Mouse (Mus musculus) forebrain, embryonic 16.5 days (tissue): ENCODE measurements at regions not wholly inside any gene's neighbourhood (a gene's known extent, or its start where the extent isn't known, plus 50 kb on each side); places are given as distances from the start of the nearest gene placed in this dataset.

Experiments used
- ATAC-seq: fragments of 200-750 bp; cut with Nextera tagmentation; 2 replicates; pipeline ENCODE4 v1.8.0; 2017; ENCODE audit warnings: mild to moderate bottlenecking, moderate library complexity
- H3K27ac ChIP-seq: fragments of 300-500 bp; sonication (generic); 2 replicates; pipeline ENCODE4 v1.5.1; 2014; ENCODE audit warnings: low read length, control low read depth
- H3K27me3 ChIP-seq: fragments of 300-500 bp; sonication (generic); replicated peaks from 2 replicates; pipeline ENCODE4 v1.6.1; 2014; ENCODE audit warnings: low read length; ENCODE audit not compliant: control insufficient read depth, insufficient read depth
- H3K36me3 ChIP-seq: fragments of 300-500 bp; sonication (generic); 2 replicates; pipeline ENCODE4 v1.6.1; 2014; ENCODE audit not compliant: control insufficient read depth, insufficient read depth
- H3K4me1 ChIP-seq: fragments of 300-500 bp; sonication (generic); replicated peaks from 2 replicates; pipeline ENCODE4 v1.6.1; 2014; ENCODE audit warnings: low read length; ENCODE audit not compliant: control insufficient read depth, insufficient read depth
- H3K4me2 ChIP-seq: fragments of 300-500 bp; sonication (generic); 2 replicates; pipeline ENCODE4 v1.6.1; 2014; ENCODE audit warnings: mild to moderate bottlenecking, low read length, control low read depth
- H3K4me3 ChIP-seq: fragments of 300-500 bp; sonication (generic); replicated peaks from 2 replicates; pipeline ENCODE4 v1.5.1; 2014; ENCODE audit warnings: mild to moderate bottlenecking, low read length, control low read depth
- H3K9ac ChIP-seq: fragments of 300-500 bp; sonication (generic); replicated peaks from 2 replicates; pipeline ENCODE4 v1.6.1; 2014; ENCODE audit warnings: low read depth, low read length, control low read depth
- H3K9me3 ChIP-seq: fragments of 300-500 bp; sonication (generic); 2 replicates; pipeline ENCODE4 v1.6.1; 2016; ENCODE audit warnings: low read length; ENCODE audit not compliant: control insufficient read depth
- WGBS: fragments of 180-500 bp; shearing (Covaris S2); extraction: QIAGEN DNeasy Blood & Tissue Kit; methylation state at CpG from one replicate; pipeline ENCODE4 v1.1.7; 2014; 5-methylcytosine and 5-hydroxymethylcytosine counted together

DNA sequence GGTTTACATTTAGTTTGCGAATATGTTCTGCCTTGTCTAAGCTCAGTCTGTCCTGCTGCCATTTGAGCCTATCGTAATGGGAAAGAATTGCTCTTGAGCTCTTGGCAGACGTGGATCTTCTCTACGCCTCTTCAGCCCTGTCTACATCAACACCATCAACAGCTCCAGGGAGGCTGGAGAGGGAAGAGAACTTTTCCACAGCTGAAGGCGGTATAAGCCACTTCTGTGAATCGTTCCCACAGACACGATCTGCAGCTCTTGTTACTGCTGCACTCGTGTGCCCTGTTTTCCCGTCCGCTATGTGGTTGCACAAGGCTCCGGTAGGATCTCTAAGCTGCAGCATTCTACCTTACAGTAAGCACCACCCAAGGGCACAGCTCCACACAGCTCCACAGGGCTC is 128.5 kb upstream of the Cadm1 start:
- no peaks in the 10 kb centered on the region for H3K36me3 ChIP-seq
- no peaks in the 10 kb centered on the region for H3K9me3 ChIP-seq
- 0 out of 2 replicates have a peak, but pooled peaks cover 4% of the 10 kb centered on the region for H3K27me3 ChIP-seq
- H3K27ac ChIP-seq, result no peak overlapping the region
- no peak overlapping the region for H3K4me2 ChIP-seq
- no peak overlapping the region for H3K9ac ChIP-seq
- ATAC-seq, result no peak
- H3K4me3 ChIP-seq, result no peak overlapping the region
- 88% methylated on average over 11 of the region's 11 CpGs for WGBS
- peaks cover 3% of the 10 kb centered on the region; the same call in 1 of the 2 replicates for H3K4me1 ChIP-seq

- WGBS, result 45% methylated on average over 11 of the region's 11 CpGs
Measured at GRCm38 (mm10) chr9:47403317-47403716, 126.7 kb upstream of the Cadm1 start.

GRCm38 (mm10) chr9:47404821-47405220 is 125.2 kb upstream of the Cadm1 start:
- H3K9me3 ChIP-seq, result no peaks in the 10 kb centered on the region
- H3K4me2 ChIP-seq, result no peak overlapping the region
- H3K27ac ChIP-seq, result no peak overlapping the region
- H3K4me3 ChIP-seq, result no peak overlapping the region
- ATAC-seq, result no peak
- peaks cover 12% of the 10 kb centered on the region for H3K4me1 ChIP-seq
- H3K36me3 ChIP-seq, result no peaks in the 10 kb centered on the region
- no peak overlapping the region for H3K9ac ChIP-seq
- WGBS, result 79% methylated on average over 3 of the region's 3 CpGs
- no peaks in the 10 kb centered on the region for H3K27me3 ChIP-seq

More at GRCm38 (mm10) chr9:47403317-47403716, 126.7 kb upstream of the Cadm1 start:
- peaks cover 12% of the 10 kb centered on the region for H3K4me1 ChIP-seq
- ATAC-seq, result no peak
- H3K9ac ChIP-seq, result no peak overlapping the region
- no peak overlapping the region for H3K4me2 ChIP-seq
- H3K9me3 ChIP-seq, result no peaks in the 10 kb centered on the region
- H3K4me3 ChIP-seq, result no peak overlapping the region
- H3K36me3 ChIP-seq, result no peaks in the 10 kb centered on the region
- 0 out of 2 replicates have a peak, but pooled peaks cover 2% of the 10 kb centered on the region for H3K27me3 ChIP-seq
- no peak overlapping the region for H3K27ac ChIP-seq

DNA sequence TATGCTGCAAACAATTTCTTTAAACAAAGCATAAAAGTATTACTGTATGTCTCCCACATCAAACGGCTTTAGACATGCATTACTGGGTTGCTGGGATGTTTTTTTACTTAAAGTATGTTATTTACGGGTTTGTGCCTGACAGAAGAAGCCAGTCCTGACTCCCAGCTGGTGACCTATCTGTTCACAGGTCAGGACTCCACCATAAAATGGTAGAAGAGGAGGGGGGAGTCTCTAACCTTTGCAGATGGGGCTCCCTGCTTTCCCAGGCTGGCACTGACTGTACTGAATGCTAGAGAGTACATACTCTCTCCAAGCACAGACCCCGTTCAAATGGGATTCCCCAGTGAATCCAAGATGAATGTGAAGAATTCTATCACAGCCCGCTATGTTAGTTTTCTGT is 124.4 kb upstream of the Cadm1 start:
- Histone ChIP-seq H3K27ac (no peak overlapping the region), H3K4me1 (peaks cover 12% of the 10 kb centered on the region), H3K36me3 (no peaks in the 10 kb centered on the region), H3K4me3 (no peak overlapping the region), H3K4me2 (no peak overlapping the region), H3K9ac (no peak overlapping the region), H3K27me3 (no peaks in the 10 kb centered on the region), H3K9me3 (no peaks in the 10 kb centered on the region)
- 78% methylated on average over 4 of the region's 4 CpGs for WGBS
- ATAC-seq, result no peak

GRCm38 (mm10) chr9:47407007-47407670 is 122.8 kb upstream of the Cadm1 start:
- Histone ChIP-seq H3K9me3 (no peaks in the 10 kb centered on the region), H3K27ac (no peak overlapping the region), H3K4me3 (no peak overlapping the region), H3K4me1 (peaks cover 12% of the 10 kb centered on the region), H3K27me3 (no peaks in the 10 kb centered on the region), H3K4me2 (no peak overlapping the region), H3K9ac (no peak overlapping the region), H3K36me3 (no peaks in the 10 kb centered on the region)
- ATAC-seq, result peak; percentile 89
- WGBS, result 28% methylated on average over 7 of the region's 7 CpGs

DNA sequence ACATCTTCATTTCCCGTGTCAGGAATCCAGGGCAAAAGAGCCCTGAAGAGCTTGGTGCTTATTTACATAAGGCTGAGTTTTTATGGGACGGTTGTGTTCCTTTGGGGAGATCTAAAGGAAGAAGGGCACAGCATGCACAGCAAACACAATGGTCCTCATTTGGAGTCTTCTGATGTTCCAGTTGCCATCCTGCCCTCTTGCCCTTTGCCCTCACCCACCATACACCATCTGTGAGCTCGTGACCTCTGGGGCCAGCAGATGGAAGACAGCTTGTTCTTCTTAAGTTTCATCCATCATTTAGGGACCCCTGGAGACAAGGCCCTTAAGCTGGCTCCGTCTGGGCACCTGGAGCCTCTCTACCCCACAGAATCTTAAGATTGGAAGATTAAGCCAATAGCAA is 121.9 kb upstream of the Cadm1 start:
- H3K4me3 ChIP-seq, result no peak overlapping the region

DNA sequence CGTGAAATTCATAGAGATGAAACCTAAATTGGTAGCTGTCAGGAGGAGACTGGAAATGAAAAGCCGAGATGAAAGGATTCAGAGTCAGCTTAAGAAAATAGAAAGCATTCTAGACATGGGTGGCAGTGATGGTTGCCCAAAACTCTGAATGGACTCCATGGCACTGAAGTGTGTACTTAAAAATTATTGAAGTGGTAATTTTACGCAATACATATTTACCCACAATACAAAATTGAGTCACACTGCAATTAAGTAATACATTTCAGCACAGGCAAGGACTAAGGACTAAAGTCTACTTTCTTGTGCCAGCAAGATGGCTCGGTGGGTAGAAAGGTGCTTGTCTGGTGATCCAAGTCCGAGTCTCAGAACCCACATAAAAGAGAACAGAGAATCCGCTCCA is 120.4 kb upstream of the Cadm1 start:
- Histone ChIP-seq H3K36me3 (no peaks in the 10 kb centered on the region), H3K4me1 (peaks cover 9% of the 10 kb centered on the region), H3K4me3 (no peak overlapping the region), H3K9me3 (no peaks in the 10 kb centered on the region), H3K27ac (no peak overlapping the region), H3K27me3 (no peaks in the 10 kb centered on the region), H3K9ac (no peak overlapping the region), H3K4me2 (no peak overlapping the region)
- 93% methylated on average over 6 of the region's 6 CpGs for WGBS
- ATAC-seq, result no peak

More for the DNA sequence above, 121.9 kb upstream of the Cadm1 start:
- Histone ChIP-seq H3K9me3 (no peaks in the 10 kb centered on the region), H3K4me2 (no peak overlapping the region), H3K36me3 (no peaks in the 10 kb centered on the region), H3K9ac (no peak overlapping the region), H3K4me1 (peaks cover 12% of the 10 kb centered on the region), H3K27ac (no peak overlapping the region), H3K27me3 (no peaks in the 10 kb centered on the region)
- WGBS, result 71% methylated on average over 4 of the region's 4 CpGs
- no peak for ATAC-seq

- H3K4me2 ChIP-seq, result no peak overlapping the region
- H3K4me3 ChIP-seq, result no peak overlapping the region
- no peak overlapping the region for H3K9ac ChIP-seq
- H3K27me3 ChIP-seq, result no peaks in the 10 kb centered on the region
- no peak for ATAC-seq
- H3K27ac ChIP-seq, result no peak overlapping the region
- no peaks in the 10 kb centered on the region for H3K36me3 ChIP-seq
- WGBS, result 88% methylated on average over 2 of the region's 2 CpGs
- H3K9me3 ChIP-seq, result no peaks in the 10 kb centered on the region
- no peaks in the 10 kb centered on the region; the same call in 1 of the 2 replicates for H3K4me1 ChIP-seq
Measured at GRCm38 (mm10) chr9:47412786-47413185, 117.2 kb upstream of the Cadm1 start.

DNA sequence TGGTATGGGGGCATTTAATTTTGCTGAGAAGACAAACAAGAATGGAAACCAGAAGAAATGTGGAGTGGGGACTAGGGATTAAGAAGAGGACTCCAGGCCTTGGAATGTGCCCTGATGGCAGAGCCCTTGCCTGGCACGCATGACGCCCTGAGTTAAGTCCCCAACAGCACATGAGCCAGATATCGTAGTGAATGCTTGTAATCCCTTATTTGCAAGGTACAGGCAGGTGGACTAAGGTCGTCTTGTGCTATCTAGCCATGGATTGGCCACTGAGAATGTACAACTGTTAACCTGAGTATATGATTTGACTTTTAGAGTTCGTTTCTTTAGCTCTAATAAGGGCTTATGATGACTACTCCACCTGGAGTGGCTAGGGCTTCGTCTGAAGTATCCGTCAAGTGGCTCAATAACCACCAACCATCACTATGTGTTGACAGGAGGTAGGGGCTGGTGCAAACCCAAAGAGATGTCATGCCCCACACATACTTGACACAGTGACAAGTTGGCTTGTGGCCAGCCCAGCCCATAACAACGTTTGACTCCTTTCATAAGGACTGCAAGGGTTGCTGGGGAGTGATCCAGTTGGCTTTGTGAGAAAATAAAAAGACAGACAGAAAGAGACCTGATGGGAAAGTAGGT is 115.5 kb upstream of the Cadm1 start:
- ATAC-seq, result no peak
- H3K4me3 ChIP-seq, result no peak overlapping the region
- WGBS, result 78% methylated on average over 8 of the region's 8 CpGs
- no peaks in the 10 kb centered on the region for H3K27me3 ChIP-seq
- H3K4me1 ChIP-seq, result no peaks in the 10 kb centered on the region; the same call in 1 of the 2 replicates
- H3K27ac ChIP-seq, result no peak overlapping the region
- no peaks in the 10 kb centered on the region for H3K36me3 ChIP-seq
- H3K9ac ChIP-seq, result no peak overlapping the region
- H3K9me3 ChIP-seq, result no peaks in the 10 kb centered on the region
- H3K4me2 ChIP-seq, result no peak overlapping the region
